Mouse (Mus musculus): ENCODE measurements around the gene Sparc.
A peak's percentile ranks its signal among the peaks of the same experiment; 100 is the strongest.

Sparc gene

GRCm38 (mm10) chr11:55422978-55423377 lies at the start of gene Sparc:
Sparc (minus strand) TSS chr11:55423183.
- no peak for DNase-seq

GRCm38 (mm10) chr11:55471467-55471866 lies 48.5 kb upstream of the Sparc start:
- no peak for DNase-seq

- DNase-seq: no peak
Observed at GRCm38 (mm10) chr11:55470761-55471160, 47.8 kb upstream of the Sparc start.

- DNase-seq: peak; percentile 35
Observed at GRCm38 (mm10) chr11:55469923-55470691, 47.1 kb upstream of the Sparc start.

GRCm38 (mm10) chr11:55469048-55469843 lies 46.3 kb upstream of the Sparc start, which contains the start of gene G3bp1:
G3bp1 (plus strand) TSS chr11:55469685.
- DNase-seq: peak; percentile 100

GRCm38 (mm10) chr11:55468611-55469047 lies 45.6 kb upstream of the Sparc start:
- DNase-seq: no peak

- DNase-seq: peak; percentile 83
Observed at GRCm38 (mm10) chr11:55468012-55468411, 45.0 kb upstream of the Sparc start.

- DNase-seq: peak; percentile 54
Observed at GRCm38 (mm10) chr11:55465177-55465576, 42.2 kb upstream of the Sparc start.

GRCm38 (mm10) chr11:55464707-55465106 lies 41.7 kb upstream of the Sparc start:
- peak; percentile 42 for DNase-seq

GRCm38 (mm10) chr11:55462149-55462548 lies 39.2 kb upstream of the Sparc start:
- no peak for DNase-seq

GRCm38 (mm10) chr11:55461019-55461645 lies 38.1 kb upstream of the Sparc start, which contains the start of gene Atox1:
Atox1 (minus strand) TSS chr11:55461239.
- peak; percentile 96 for DNase-seq

GRCm38 (mm10) chr11:55460559-55461018 lies 37.6 kb upstream of the Sparc start:
- DNase-seq: peak; percentile 38

GRCm38 (mm10) chr11:55459850-55460558 lies 37.0 kb upstream of the Sparc start:
- no peak for DNase-seq

GRCm38 (mm10) chr11:55458501-55458900 lies 35.5 kb upstream of the Sparc start:
- DNase-seq: no peak

GRCm38 (mm10) chr11:55455166-55455565 lies 32.2 kb upstream of the Sparc start:
- DNase-seq: no peak

- DNase-seq: no peak
Observed at GRCm38 (mm10) chr11:55453640-55454039, 30.7 kb upstream of the Sparc start.

GRCm38 (mm10) chr11:55450311-55450710 lies 27.3 kb upstream of the Sparc start:
- DNase-seq: no peak

GRCm38 (mm10) chr11:55449531-55449930 lies 26.5 kb upstream of the Sparc start:
- peak; percentile 47 for DNase-seq

- DNase-seq: peak; percentile 81
Observed at GRCm38 (mm10) chr11:55446579-55446978, 23.6 kb upstream of the Sparc start.

- DNase-seq: peak; percentile 51
Observed at GRCm38 (mm10) chr11:55444772-55445171, 21.8 kb upstream of the Sparc start.

- no peak for DNase-seq
Observed at GRCm38 (mm10) chr11:55439718-55440117, 16.7 kb upstream of the Sparc start.

GRCm38 (mm10) chr11:55438031-55438430 lies 15.0 kb upstream of the Sparc start:
- DNase-seq: no peak
